Mouse (Mus musculus): ENCODE data around the gene Zscan26. TPM values are rescaled to one million over a fixed set of nuclear protein-coding genes. Genes with fewer than 3 reads are reported as not detected.
"Not testable (repeated sequence)": the region's sequence is repeated elsewhere in the genome, so short reads cannot be mapped to it uniquely, and the experiment has no call there.

The Zscan26 gene
- total RNA-seq (2021): 10 to 100 TPM; 38.2 to 41.0 TPM
- long read RNA-seq, experiment 1, full-length matches to known transcripts: 1 of 5 reads
- long read RNA-seq, experiment 1, partial matches to known transcripts: 0 of 5 reads
- long read RNA-seq, experiment 1, other reads (novel, unspliced or antisense): 4 of 5 reads
- long read RNA-seq, experiment 2, full-length matches to known transcripts: 2 of 4 reads
- long read RNA-seq, experiment 2, partial matches to known transcripts: 0 of 4 reads
- long read RNA-seq, experiment 2, other reads (novel, unspliced or antisense): 2 of 4 reads

DNA sequence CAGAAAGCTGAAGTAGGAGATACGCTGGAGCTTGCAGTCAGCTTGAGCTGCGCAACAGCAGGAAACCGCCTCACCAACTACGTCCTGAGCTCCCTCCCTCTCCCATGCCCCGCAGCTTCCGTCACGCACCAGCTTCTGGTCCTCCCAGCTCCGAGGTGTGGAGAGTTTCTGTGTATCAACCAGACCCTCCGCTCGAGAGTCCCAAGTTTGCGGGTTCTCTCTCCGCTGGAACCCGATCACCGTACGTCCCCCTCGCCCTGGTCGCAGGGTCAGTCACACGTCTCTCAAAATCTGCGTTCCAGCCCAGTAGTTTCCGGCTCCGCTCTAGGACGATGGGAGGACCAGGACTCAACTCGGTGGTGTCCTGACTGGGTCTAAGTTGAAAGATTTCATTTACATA, at the start of gene Zscan26:
Zscan26 (minus strand) TSS at position 282 of the 400 bp plus-strand sequence.
- DNase-seq (ENCODE audit: low spot score in 2 of 2): peak; percentile 48 to 70

DNA sequence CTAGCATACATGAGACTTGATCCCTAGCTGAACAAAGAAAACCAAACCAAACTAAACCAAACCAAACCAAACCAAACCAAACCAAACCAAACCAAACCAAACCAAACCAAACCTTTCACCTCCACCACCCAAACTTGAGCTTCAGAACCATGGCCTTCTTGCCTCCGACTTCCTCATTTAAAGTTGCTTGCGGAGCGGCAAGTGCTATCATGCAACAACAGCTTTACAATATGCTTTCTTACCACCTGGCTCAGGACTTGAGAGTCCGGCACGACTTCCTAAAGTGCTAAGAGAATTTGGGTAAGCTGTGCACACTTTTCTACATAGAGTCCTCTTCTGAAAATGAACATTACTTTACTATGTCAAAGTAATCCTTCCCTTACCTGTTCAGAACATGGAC, 48.8 kb upstream of the Zscan26 start:
- no peak for DNase-seq (ENCODE audit: low spot score in 2 of 2)

DNA sequence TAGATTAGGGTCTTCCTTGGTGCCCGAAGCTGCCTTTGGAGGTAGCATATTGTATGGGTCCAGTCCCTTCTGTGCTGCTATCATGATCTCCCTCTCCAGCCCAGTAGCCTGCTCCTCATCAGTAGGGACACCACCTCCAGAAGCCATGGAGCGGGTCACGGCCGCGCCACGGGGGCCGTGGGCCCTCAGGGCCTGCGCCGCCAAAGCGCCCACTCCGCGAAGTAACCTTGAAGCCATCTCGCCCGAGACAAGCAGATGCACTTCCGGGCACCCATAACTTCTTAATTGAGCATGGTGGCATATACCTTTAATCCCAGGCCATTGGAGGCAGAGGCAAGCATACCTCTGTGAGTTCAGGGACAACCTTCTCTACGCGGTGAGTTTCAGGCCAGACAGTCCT, 47.7 kb upstream of the Zscan26 start, which contains the start of gene Gm11273:
Gm11273 (minus strand) TSS at position 237 of the 400 bp plus-strand sequence.
- not testable (repeated sequence) for DNase-seq (ENCODE audit: low spot score in 2 of 2)

DNA sequence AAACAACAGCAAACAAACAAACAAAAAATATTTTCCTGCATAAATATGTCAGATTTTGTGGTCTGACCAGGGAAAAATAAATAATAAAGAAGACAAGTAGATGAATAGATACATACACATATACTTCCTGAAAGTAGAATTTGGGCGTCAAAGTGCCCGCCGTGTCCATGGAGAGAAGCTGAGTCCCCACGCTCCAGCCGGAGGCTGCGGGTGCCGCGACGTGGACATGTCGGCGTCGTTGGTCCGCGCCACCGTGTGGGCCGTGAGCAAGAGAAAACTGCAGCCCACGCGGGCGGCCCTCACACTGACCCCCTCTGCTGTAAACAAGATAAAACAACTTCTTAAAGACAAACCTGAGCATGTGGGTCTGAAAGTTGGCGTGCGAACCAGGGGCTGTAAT, 41.5 kb upstream of the Zscan26 start, which contains the start of gene AK157302:
AK157302 (plus strand) TSS at position 144 of the 400 bp plus-strand sequence.
- DNase-seq (ENCODE audit: low spot score in 2 of 2): no peak

DNA sequence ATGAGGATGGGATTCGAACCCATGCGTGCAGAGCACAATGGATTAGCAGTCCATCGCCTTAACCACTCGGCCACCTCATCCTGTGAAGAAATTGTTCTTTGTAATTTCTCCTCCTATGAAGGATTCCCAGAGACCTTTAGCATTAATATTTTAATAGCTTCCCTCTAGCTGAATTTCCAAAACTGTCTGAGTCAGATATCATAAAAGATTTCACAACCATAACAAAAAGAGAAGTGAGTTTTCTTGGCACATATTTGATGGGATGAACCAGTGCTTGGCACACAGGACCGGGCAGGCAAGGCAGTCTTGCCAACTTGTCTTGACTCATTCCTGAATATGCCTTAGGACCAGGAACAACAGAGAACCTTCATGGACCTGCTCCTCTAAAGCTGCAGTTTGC, 39.3 kb upstream of the Zscan26 start:
- no peak for DNase-seq (ENCODE audit: low spot score in 2 of 2)

DNA sequence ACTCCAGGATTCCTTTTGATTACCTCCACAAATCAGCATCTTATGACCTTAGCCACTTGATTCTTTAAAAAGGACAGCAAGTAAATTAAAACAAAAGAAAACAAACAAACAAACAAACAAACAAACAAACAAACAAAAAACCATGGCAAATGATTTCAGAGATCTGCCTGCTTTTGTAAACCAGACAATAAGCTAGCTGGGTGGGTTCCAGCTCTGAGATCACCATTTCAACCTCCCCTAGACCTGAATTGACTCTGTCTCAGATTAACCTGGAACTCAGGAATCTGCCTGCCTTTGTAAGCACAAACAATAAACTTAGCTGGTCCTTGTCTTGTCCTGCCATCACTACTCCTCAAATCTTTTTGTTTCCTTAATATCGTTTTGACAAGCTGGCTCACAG, 33.4 kb upstream of the Zscan26 start:
- DNase-seq (ENCODE audit: low spot score in 2 of 2): no peak

DNA sequence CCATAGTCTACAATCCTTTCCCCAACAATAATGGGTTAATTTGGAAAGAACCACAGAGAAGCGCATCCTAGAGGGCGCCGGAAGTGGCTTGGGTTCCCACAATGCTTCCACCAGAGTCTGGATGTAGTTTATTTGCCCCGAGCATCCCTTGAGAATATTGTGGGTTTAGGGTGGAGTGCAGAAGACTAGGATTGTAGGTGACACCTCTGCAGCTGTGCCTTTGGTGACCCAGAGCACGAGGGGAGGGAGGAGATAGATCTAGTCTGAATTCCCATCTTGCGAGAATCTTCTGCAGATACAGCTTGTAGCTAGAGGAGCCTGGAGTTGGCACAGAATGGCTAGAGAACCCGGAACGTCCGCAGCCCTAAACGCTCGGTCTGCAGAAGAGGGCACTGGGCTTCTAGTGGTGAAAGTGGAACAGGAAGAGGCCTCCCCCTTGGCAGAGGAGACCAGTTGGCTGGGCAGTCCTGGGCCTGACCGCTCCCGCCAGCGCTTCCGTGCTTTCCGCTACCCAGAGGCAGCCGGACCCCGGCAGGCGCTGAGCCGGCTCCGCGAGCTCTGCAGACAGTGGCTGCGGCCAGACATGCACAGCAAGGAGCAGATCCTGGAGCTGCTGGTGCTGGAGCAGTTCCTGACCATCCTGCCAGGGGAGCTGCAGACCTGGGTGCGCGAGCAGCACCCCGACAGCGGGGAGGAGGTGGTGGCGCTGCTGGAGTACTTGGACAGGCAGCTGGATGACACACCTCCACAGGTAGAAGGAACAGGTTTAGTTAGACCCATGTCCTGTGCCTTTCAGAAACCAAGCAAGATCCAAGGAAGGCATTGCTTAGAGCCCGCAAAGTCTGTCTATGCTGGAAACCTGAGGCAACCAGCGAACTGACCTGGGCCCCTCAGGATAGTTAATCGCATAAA, 25.5 kb upstream of the Zscan26 start, which contains the start of the genes Zkscan4 and Gm10065:
Zkscan4 (plus strand) TSS at position 149 of the 912 bp plus-strand sequence.
Gm10065 (minus strand) TSS at position 683 of the 912 bp plus-strand sequence.
- DNase-seq (ENCODE audit: low spot score in 2 of 2): peak; percentile 24 to 46

DNA sequence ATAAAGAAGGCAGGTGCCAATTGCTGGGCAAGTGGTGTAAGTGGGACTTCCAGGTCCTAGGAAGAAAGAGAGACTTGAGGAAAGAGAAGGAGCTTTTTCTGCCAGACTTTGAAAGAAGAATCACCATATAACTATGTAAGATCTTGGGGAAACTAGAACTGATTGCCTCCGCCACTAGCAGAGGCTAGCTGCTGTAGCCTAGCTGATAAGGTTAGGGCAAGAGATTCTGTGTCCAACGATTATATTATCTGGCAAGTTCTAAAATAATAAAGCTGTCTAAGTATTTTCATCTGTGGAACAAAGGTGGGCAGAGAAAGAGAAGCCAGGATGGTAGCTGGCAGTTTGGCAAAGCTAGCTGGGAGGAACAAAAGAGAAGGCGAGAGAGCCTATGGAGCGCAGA, 18.9 kb upstream of the Zscan26 start:
- DNase-seq (ENCODE audit: low spot score in 2 of 2): no peak

DNA sequence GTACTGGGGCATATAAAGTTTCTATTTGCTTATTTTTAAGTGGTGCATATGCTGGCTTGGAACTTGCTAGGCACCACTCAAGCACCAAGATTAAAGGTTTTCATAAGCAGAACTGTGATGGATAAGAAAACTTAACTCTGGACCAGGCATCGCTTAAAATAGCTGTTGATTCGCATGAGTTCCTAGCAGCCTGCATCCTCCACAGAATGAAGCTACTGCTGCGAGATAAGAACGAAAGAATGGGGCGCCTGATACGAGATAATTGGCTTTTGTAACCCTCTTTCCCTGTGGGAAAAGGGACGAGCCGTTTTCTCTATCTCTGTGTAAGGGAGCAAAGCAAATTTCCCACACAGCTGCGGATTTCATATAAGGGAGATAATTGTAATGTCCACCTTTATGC, 15.6 kb upstream of the Zscan26 start:
- no peak for DNase-seq (ENCODE audit: low spot score in 2 of 2)

DNA sequence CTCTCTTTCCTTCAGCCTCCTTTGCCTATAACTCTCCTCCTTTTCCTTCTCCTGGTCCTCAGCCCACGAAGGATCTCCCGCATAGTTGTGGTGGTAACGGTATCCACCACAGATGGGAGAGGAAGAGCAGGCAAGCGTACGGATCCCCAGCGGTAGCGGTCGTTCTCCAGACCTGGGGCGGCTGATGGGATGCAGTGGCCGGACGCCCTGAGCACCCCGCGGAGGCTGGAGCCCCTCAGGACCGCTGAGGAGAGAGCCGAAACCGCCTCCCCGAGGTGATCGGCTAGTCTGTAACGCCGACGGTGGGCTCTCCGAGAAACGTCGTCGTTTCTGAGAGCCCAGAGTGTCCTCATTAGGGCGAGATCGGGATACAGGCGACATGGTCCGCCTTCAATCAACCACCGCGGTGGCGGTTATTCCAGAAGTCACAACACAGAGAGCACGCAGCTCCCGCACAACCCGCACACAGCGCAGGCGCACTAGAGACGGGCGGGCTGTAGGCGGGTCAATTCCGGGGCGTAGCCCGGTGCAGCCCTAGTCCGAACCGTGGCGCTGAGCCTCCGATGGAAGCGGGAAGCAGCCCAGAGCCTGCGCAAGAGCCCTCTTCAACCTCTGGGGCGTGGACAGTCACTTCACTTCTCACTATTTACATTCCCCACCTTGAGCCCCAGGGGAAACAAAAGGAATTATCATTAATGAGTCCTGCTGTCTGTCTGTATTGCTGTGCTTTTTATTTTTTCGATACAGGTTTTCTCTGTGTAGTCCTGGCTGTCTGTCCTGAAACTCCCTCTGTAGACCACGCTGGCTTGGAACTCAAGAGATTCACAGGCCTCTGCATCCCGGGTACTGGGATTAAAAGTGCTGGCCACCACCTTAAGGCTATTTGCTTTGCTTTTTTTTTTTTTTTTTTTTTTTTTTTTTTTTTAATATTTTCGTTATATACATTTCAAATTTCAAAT, 14.8 kb upstream of the Zscan26 start, which contains the start of gene Nkapl:
Nkapl (minus strand) TSS at position 449 of the 959 bp plus-strand sequence.
- peak; percentile 32 to 62 for DNase-seq (ENCODE audit: low spot score in 2 of 2)

DNA sequence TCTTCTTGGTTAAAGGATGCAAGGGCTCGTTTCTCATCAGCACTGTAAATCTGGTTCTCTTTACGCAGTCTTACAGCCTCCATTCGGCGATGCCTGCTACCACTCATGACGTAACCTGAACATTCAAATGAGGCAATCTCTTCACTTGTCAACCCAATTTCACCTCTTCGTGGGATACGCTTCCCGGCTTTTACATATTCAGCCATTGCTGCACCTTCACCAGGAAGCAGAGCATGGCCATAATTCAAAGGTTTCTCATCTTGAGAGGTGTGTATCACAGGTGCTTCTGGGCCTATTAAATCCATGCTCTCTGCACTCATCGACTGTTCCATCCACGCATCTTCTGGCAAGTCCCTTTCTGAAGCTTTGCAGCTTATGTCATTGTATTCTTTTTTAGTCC, 13.8 kb upstream of the Zscan26 start:
- no peak for DNase-seq (ENCODE audit: low spot score in 2 of 2)

DNA sequence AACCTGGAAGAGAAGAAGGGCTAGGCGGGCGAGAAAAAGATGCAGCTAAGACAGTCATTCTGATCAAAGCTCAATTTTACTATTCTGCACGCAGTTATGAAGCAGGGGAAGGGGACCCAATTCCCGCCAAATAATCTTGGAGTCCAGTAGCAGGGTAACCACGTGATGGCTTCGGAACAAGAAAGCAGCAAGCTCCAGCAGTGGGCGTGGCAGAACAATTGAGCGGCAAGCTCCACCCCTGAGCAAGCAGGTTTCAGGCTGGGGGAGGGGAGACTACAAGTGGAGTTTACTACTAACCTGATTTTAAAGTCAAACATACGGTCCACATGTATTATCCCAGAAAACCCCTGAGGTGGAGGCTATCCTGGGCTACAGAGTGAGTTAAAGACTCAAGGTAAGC, 9.0 kb upstream of the Zscan26 start:
- DNase-seq (ENCODE audit: low spot score in 2 of 2): not testable (repeated sequence)

DNA sequence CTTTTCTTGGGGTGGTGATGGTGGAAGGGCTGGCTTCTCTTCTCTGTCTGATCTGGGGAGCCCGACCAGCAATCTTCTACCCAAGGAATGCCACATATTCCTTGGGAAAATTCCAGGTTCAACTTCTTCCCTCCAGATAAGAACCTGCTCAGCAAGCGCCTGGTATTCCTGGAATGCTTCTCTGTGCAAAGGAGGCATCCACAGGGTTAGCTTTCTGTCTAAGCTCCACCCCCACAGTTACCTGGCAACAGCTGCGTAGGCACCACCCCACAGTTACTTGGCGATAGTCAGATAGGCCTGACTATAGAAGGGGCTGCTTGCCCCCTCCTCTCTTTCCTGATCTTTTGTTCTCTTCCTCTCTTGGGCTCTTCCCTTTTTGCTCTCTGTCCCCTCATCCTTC, 2.8 kb upstream of the Zscan26 start:
- no peak for DNase-seq (ENCODE audit: low spot score in 2 of 2)

DNA sequence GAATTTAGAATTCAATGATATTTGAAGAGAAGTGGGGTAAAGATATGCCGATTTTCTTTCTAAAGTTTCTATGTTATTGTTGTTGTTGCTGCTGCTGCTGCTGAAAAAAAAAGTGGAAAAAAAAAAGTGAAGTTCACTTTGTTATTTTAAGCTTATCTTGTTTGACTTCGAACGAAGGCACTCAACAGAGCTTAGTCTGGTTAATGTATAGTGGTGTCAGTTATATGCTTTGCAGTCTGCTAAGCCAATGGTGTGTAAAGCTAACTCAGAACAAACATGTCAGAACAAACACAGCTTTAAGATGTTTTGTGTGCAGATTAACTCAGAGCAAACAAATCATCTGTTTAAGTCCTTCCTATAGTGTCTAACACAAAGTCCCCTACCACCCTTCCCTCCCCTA, 603 bp upstream of the Zscan26 start:
- no peak for DNase-seq (ENCODE audit: low spot score in 2 of 2)

DNA sequence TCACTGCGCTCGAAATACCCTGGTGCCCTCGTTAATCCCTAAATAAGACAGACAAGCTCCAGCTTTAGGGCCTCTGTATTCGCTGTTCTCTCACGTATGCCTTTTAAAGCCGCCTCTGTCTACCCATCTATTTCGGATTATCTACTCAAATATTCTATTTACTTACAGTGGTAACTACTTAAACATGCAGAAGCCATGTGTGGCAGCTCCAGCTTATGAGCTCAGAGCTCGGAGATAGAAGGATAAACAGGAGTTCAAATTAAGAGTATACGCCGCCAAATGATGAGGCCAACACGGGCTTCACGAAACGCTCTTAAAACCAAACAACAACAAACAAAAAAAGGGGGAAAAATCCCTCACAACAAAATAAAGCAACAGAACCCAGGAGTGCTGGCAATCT, 488 bp downstream of the Zscan26 start:
- DNase-seq (ENCODE audit: low spot score in 2 of 2): no peak

DNA sequence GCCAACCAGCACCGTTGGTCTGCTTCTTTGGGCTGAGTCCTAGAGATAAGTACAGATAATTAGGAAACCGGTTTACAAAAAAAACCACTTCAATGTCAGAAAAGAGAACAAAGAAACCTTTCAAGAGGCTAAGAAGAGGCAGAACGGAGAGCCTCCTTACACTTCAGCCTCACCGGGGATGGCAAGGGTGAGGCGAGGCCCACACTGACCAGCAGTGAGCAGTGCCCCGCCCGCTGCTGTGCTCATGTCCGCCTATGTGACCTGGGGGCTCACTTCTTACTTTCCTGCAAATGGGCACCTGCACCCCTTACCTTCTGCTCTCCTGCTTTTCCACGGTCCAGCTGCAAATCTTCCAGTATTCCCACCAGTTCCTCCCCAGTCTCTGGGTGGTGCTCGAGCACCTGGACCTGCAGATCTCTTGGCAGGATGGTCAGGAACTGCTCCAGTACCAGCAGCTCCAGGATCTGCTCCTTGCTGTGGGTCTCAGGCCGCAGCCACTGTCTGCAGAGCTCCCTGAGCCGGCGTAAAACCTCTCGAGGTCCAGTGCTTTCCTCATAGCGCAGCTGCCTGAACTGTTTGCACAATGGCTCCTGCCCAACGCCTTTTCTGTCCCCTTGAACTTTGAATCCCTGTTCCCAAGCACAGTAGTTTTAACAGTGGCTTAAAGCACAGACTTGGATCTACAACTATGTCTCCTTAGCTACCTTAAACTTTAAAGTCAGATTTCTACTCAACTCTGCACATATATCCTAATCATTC, 5.5 kb downstream of the Zscan26 start:
- no peak for DNase-seq (ENCODE audit: low spot score in 2 of 2)

DNA sequence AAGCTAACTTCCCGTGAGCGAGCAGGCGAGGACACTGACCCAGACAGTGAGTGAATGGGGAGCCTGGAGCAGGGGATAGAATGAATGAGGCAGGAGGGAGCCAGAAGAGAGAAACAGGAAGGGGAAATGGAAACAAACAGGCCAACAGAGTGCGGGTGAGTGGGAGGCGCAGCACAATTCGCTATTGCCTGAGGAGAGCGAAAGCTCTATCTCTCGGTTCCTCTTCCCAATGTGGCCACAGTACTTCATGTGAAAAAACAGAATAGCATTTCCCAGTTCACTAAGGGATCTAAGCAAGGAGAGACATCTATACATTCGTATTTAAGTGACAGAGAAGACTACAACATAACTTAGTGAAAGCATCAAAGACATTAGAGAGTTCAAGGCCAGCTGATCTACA, 6.7 kb downstream of the Zscan26 start:
- no peak for DNase-seq (ENCODE audit: low spot score in 2 of 2)

DNA sequence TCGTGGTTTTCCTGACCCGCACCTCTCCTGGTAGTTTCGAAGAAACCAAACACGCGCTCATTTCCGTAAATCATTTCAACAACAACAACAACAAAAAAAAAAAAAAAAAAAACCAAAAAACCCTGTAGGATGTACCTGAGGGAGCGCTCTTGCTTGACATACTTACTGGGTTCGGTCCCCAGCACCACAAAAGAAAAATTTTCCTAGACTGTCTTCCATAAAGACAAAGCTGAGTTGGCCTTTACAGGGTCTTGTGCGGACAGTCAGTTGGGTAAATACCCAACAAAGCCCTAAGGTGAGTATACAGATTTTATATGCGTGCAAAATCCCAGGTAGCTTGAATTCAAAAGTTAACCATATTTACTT, 12.3 kb downstream of the Zscan26 start:
- no peak for DNase-seq (ENCODE audit: low spot score in 2 of 2)

DNA sequence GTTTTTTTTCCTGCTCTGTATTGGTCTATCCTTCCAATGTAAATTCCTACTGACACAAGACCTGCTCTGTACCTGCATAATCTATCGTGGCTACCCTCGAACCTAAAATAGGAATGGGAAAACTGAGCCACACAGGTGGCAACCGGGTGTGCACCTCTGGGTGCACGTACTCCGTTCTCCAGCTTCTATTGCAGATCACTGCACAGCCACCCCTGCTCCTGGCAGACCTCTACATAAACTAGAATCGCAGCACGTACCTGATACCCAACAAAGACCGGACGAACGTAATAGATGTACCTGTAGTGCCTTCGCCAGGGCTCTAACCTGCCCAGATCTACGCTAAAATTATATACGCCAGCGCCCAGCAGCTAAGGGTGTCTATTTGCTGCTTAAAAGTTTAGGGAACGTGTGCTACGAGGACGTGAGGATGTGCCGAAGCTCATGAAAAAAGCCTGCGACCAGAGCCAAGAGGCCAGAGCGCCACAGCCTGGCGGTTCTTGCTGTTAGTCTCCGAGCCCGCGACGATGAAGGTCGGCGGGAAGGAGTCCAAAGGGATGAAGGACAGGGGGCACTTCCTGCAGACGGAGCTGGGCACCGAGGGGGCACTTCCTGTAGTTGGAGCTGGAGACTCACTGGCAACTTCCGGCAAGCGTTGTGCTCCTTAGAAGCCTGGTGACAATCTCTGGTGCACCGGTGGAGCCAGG, 12.9 kb downstream of the Zscan26 start, which contains the start of gene Pgbd1:
Pgbd1 (minus strand) TSS at position 556 of the 704 bp plus-strand sequence.
- DNase-seq (ENCODE audit: low spot score in 2 of 2): peak; percentile 45 to 49
